Mouse (Mus musculus) bone marrow, adult 2 months (tissue): Measurements from ENCODE around the gene Col13a1.

Experiments
- CTCF ChIP-seq: fragments of 200-500 bp; IDR thresholded peaks from 2 replicates; pipeline ENCODE4 v1.5.1; 2011; ENCODE audit warnings: low read length, control low read depth; ENCODE audit not compliant: control insufficient read depth, insufficient read depth
- POLR2A ChIP-seq: fragments of 200-500 bp; IDR thresholded peaks from 2 replicates; pipeline ENCODE4 v1.6.1; 2011; ENCODE audit warnings: low read depth, mild to moderate bottlenecking, control low read depth, low read length, borderline replicate concordance; ENCODE audit not compliant: control insufficient read depth

DNA sequence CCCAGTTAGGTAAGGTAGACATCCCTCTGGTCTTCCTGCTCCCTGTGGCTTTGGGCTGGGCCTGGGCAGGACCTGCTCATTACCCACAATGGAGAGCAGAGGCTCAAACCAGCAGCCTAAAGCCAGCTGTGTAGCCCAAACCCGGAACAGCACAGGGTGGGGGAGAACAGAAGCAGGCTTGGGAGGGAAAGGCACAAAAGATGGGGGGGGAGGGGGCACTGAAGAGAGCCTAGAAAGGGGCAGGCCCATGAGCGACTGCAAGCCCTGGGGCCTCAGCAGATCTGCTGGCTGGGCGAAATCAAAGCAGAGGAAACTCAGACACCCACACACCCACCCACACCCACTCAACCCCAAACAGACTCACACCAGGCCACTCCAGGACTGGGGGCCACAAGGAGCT is 11.7 kb downstream of the Col13a1 start:
- TF ChIP-seq CTCF, result no peak
- no peak for TF ChIP-seq POLR2A
